Mouse (Mus musculus): ENCODE measurements around the gene Pcyt2. TPM values are rescaled to one million over a fixed set of nuclear protein-coding genes. Genes with fewer than 3 reads are reported as not detected.

Gene Pcyt2
- polyA plus RNA-seq, 1 experiment, result 117 TPM

- peak overlapping the region; percentile 99 for H3K4me3 ChIP-seq
- H3K4me2 ChIP-seq (ENCODE audit: low read depth), result peak overlapping the region; percentile 100
- H3ac ChIP-seq (ENCODE audit: control insufficient read depth, insufficient read length), result peak overlapping the region; percentile 90
- H3K27me3 ChIP-seq (ENCODE audit: control insufficient read depth, insufficient read depth, insufficient read length), result no peaks in the 10 kb centered on the region
- peaks cover 25% of the 10 kb centered on the region for H3K79me2 ChIP-seq (ENCODE audit: control insufficient read depth, insufficient read depth)
- TF ChIP-seq MYOG (IDR thresholded peaks at IDR 0.05; ENCODE audit: control insufficient read depth in 1 of 3, insufficient read depth in 1 of 3, insufficient read length in 2 of 3, low read depth in 2 of 3), result no peak
- peak; percentile 34 for TF ChIP-seq POLR2AphosphoS2 (IDR thresholded peaks at IDR 0.05; ENCODE audit: insufficient read length, low read depth)
- TF ChIP-seq E2F4 (IDR thresholded peaks at IDR 0.05; ENCODE audit: insufficient read depth), result no peak
- peak; percentile 4 for TF ChIP-seq POLR2A (IDR thresholded peaks at IDR 0.05; ENCODE audit: insufficient read length, low read depth)
- TF ChIP-seq MAX (IDR thresholded peaks at IDR 0.05; ENCODE audit: low read depth), result no peak
- TF ChIP-seq MYOD1 (IDR thresholded peaks at IDR 0.05; ENCODE audit: control insufficient read depth in 1 of 3, insufficient read length in 2 of 3, low read depth in 2 of 3), result no peak
- no peak for TF ChIP-seq USF1 (IDR thresholded peaks at IDR 0.05; ENCODE audit: low read depth)
- no peak for TF ChIP-seq TCF12 (IDR thresholded peaks at IDR 0.05; ENCODE audit: insufficient read depth, poor library complexity, severe bottlenecking)
- no peak for TF ChIP-seq SRF (IDR thresholded peaks at IDR 0.05; ENCODE audit: control insufficient read depth, insufficient read length, low read depth)
- no peak for TF ChIP-seq TCF3 (IDR thresholded peaks at IDR 0.05; ENCODE audit: insufficient read length, low read depth)
- peaks cover 24% of the 10 kb centered on the region for H3K36me3 ChIP-seq (ENCODE audit: control insufficient read depth, insufficient read depth)
These were observed 37.5 kb downstream of the Pcyt2 start for GRCm38 (mm10) chr11:120580190-120580589.

GRCm38 (mm10) chr11:120579316-120580107 lies 38.2 kb downstream of the Pcyt2 start:
- TF ChIP-seq MYOD1 (IDR thresholded peaks at IDR 0.05; ENCODE audit: control insufficient read depth in 1 of 3, insufficient read length in 2 of 3, low read depth in 2 of 3) (peak in 2 of 3 experiments; percentile 6 to 67), MYOG (IDR thresholded peaks at IDR 0.05; ENCODE audit: control insufficient read depth in 1 of 3, insufficient read depth in 1 of 3, insufficient read length in 2 of 3, low read depth in 2 of 3) (peak in 1 of 3 experiments; percentile 49), USF1 (IDR thresholded peaks at IDR 0.05; ENCODE audit: low read depth) (no peak), POLR2A (IDR thresholded peaks at IDR 0.05; ENCODE audit: insufficient read length, low read depth) (peak; percentile 9)
- H3K79me2 ChIP-seq (ENCODE audit: control insufficient read depth, insufficient read depth), result peaks cover 25% of the 10 kb centered on the region
- no peaks in the 10 kb centered on the region for H3K27me3 ChIP-seq (ENCODE audit: control insufficient read depth, insufficient read depth, insufficient read length)
- H3K4me2 ChIP-seq (ENCODE audit: low read depth), result peak overlapping the region; percentile 100
- H3K4me3 ChIP-seq, result peak overlapping the region; percentile 99
- peak overlapping the region; percentile 90 for H3ac ChIP-seq (ENCODE audit: control insufficient read depth, insufficient read length)
- peaks cover 24% of the 10 kb centered on the region for H3K36me3 ChIP-seq (ENCODE audit: control insufficient read depth, insufficient read depth)

GRCm38 (mm10) chr11:120578694-120579243 lies 39.0 kb downstream of the Pcyt2 start:
- no peak for TF ChIP-seq TCF3 (IDR thresholded peaks at IDR 0.05; ENCODE audit: insufficient read length, low read depth)
- TF ChIP-seq REST (IDR thresholded peaks at IDR 0.05; ENCODE audit: insufficient read depth, insufficient read length), result no peak
- no peak for TF ChIP-seq MYOG (IDR thresholded peaks at IDR 0.05; ENCODE audit: control insufficient read depth in 1 of 3, insufficient read depth in 1 of 3, insufficient read length in 2 of 3, low read depth in 2 of 3)
- TF ChIP-seq SRF (IDR thresholded peaks at IDR 0.05; ENCODE audit: control insufficient read depth, insufficient read length, low read depth), result no peak
- TF ChIP-seq POLR2AphosphoS2 (IDR thresholded peaks at IDR 0.05; ENCODE audit: insufficient read length, low read depth), result peak; percentile 42
- no peak for TF ChIP-seq MYOD1 (IDR thresholded peaks at IDR 0.05; ENCODE audit: control insufficient read depth in 1 of 3, insufficient read length in 2 of 3, low read depth in 2 of 3)
- no peak for TF ChIP-seq TCF12 (IDR thresholded peaks at IDR 0.05; ENCODE audit: insufficient read depth, poor library complexity, severe bottlenecking)
- Histone ChIP-seq H3K4me3 (peak overlapping the region; percentile 99), H3K4me2 (ENCODE audit: low read depth) (peak overlapping the region; percentile 100)

DNA sequence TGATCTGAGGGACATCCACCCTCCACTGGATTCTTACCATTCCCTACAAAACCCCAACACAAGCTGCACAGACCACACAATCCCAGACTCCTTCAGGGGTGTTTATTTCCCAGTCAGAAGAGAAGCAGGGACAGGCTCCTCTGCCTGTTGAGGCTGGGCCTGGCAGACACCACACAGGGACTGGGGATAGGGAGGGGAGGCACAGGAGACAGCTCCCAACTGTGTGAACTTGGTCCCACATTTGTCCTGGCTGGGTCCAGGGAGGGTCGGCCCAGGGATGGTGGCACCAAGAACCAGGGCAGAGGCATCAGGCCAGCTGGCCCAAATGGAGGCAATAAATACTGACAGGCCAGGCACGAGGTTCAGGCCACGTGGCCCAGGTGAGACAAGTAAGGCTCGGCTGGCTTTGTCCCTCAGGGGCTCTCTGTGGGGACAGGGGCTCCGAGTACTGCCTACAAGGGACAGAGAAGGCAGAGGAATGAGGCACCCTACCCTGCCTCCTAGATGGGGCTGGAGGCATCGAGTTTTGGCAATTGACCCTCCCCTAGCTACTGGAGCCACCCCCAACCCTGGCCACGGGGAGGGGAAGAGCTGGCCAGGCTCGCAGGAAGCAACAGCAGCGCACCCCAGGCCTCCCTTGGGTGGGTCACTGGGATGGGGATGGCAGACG lies 39.6 kb downstream of the Pcyt2 start:
- H3K4me2 ChIP-seq (ENCODE audit: low read depth), result no peak overlapping the region
- H3K36me3 ChIP-seq (ENCODE audit: control insufficient read depth, insufficient read depth), result peaks cover 24% of the 10 kb centered on the region
- H3K79me2 ChIP-seq (ENCODE audit: control insufficient read depth, insufficient read depth), result peaks cover 32% of the 10 kb centered on the region
- H3K27me3 ChIP-seq (ENCODE audit: control insufficient read depth, insufficient read depth, insufficient read length), result no peaks in the 10 kb centered on the region
- TF ChIP-seq POLR2AphosphoS2 (IDR thresholded peaks at IDR 0.05; ENCODE audit: insufficient read length, low read depth) (peak; percentile 26), MAX (IDR thresholded peaks at IDR 0.05; ENCODE audit: low read depth) (no peak), SRF (IDR thresholded peaks at IDR 0.05; ENCODE audit: control insufficient read depth, insufficient read length, low read depth) (no peak), CEBPB (IDR thresholded peaks at IDR 0.05; ENCODE audit: insufficient read depth, poor library complexity, severe bottlenecking) (no peak), POLR2A (IDR thresholded peaks at IDR 0.05; ENCODE audit: insufficient read length, low read depth) (no peak), USF1 (IDR thresholded peaks at IDR 0.05; ENCODE audit: low read depth) (no peak)
- H3ac ChIP-seq (ENCODE audit: control insufficient read depth, insufficient read length), result no peak overlapping the region
- no peak overlapping the region for H3K4me3 ChIP-seq

More at GRCm38 (mm10) chr11:120578694-120579243, 39.0 kb downstream of the Pcyt2 start:
- no peaks in the 10 kb centered on the region for H3K27me3 ChIP-seq (ENCODE audit: control insufficient read depth, insufficient read depth, insufficient read length)
- H3K36me3 ChIP-seq (ENCODE audit: control insufficient read depth, insufficient read depth), result peaks cover 24% of the 10 kb centered on the region
- no peak overlapping the region for H3ac ChIP-seq (ENCODE audit: control insufficient read depth, insufficient read length)
- H3K79me2 ChIP-seq (ENCODE audit: control insufficient read depth, insufficient read depth), result peaks cover 32% of the 10 kb centered on the region
